Mouse (Mus musculus) kidney, postnatal 36 days (tissue): ENCODE measurements around the gene Wdr90.
A peak's percentile ranks its signal among the peaks of the same experiment; 100 is the strongest.

Source experiments
- DNase-seq, 2 experiments: peaks; one replicate each; pipeline ENCODE4 v3.0.0; 2021 to 2022; ENCODE audit warnings: mixed read lengths in 2 of 2

The Wdr90 gene

DNA sequence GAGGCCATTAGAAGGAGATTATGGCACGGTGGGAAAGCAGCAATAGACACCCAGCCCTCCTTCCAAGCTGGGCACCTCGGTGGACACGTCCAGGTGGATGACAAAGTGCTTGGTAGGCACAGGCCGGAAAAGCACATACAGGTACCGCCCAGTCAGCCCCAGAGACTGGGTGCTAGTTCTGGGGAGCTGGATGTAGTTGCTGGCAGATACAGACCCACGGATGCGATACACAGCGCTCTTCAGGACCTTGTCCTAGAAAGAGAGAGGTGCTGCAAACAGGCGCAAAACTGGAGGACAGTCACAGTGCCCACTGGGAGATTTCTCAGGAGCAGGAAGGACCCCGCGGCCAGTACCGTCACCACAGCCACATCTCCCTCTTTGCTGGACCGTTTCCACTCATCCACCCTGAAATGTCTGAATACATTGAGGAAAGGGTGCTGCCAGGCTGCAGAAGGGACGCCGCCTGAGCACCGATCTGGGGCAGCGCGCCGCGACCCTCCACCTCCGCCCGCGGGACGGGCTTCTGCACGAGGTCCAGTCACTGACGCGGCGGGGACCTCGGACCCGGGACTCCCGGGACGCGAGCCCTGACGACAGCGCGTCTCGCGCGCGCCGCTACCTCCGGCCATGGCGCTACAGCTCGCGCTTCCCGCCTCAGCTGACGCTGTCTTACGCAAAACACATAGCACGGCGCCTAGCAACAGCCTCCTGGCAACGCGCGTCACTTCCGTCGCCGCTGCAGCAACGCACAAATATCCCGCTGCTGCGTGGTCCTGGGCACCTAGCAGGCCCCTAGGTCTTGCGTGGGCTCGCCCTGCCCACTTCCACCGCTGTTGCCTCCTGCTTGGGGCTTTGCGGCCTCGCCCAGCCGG, at the start of gene Wdr90:
Gene Wdr90 (minus strand): TSS at position 670 of the 872 bp plus-strand sequence.
- DNase-seq: peak; percentile 94 to 95

DNA sequence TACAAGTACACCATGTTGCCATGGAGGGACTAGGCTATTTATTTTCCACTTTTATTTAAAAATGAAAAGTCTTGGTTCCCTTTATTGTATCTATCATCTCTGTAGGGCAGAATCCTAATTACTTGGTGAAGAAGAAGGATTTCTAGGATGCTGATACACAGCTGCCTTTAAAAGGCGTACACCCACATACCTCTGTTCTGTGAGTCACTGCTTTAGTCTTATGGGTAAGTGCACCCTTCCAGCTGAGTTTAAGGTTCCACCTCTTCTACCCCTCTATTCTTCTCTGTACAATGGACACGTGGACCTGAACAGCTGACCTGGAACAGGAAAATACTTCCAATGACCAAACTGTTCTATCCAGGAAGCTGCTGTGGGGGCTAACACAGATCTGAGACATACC, 46.3 kb upstream of the Wdr90 start:
- DNase-seq: no peak

DNA sequence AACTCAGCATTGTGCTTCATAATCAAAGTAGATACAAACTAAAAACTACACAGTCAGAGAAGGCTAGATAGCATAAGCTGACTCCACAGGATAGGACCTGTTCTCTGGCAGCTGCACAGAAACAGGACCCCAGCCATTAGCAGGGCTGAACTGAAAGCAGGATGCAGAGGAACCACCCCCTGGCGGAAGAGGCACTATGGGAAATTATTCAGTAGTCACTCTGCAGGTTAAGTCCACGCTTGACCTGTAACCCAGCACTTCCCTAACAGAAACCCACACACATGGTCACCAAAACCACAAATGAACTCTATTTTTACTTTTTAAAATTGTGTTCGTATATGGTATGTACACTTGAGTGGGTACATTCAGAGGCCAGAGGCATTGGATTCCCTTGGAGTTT, 41.8 kb upstream of the Wdr90 start:
- DNase-seq: no peak

DNA sequence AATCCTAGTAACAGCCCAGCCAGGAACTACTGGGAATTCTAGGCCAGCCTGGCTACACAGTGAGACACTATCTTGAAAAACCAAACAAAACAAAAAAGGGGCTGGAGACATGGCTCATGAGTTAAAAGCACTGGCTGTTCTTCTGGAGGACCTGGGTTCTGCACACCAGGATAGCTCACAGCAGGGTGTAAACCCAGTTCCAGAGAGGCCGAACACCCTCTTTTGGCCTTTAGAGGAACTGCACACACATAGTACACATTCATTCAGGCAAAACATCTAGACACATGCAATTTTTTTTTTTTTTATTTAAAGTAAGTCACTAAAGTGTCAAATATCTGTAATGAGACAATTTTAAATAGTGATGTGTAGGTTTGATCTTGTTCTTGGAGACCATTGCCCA, 38.9 kb upstream of the Wdr90 start:
- no peak for DNase-seq

DNA sequence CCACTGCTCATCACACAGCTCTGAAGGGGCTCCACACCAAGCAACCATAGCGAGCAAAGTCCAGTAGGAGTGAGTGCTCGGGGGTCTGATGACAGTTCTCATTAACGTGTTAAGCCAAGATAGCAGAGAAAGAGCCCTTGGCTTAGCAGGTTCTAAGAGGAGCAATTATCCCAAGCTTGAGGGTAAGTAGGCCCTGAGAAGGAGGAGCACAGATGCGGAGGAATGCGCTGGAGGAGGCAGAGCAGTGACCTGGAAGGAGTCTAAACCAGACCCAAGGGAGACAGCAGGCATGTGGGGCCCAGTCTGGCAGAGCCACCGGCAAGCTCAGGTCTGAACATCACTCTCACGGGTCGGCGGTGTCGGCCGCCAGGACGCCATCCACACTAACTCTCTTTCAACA, 34.6 kb upstream of the Wdr90 start:
- DNase-seq: no peak

DNA sequence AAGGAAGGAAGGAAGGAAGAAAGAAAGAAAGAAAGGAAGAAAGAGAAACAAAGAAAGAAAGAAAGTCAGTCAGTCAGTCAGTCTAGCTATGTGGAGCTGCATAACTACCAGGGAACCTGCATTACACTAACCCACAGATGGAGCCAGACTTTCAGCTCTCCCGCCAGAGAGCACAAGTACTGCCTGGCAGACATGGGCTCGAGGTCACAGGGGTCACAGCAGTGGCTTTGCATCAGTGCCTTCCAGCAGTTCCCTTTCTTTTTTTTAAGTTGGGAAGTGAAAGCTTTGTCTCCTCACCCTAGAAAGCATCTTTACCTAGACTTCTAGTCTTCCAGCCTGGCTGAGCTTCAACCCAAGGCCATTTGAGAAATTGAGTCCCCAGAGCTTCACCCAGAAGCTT, 34.1 kb upstream of the Wdr90 start:
- peak; percentile 71 to 78 for DNase-seq

DNA sequence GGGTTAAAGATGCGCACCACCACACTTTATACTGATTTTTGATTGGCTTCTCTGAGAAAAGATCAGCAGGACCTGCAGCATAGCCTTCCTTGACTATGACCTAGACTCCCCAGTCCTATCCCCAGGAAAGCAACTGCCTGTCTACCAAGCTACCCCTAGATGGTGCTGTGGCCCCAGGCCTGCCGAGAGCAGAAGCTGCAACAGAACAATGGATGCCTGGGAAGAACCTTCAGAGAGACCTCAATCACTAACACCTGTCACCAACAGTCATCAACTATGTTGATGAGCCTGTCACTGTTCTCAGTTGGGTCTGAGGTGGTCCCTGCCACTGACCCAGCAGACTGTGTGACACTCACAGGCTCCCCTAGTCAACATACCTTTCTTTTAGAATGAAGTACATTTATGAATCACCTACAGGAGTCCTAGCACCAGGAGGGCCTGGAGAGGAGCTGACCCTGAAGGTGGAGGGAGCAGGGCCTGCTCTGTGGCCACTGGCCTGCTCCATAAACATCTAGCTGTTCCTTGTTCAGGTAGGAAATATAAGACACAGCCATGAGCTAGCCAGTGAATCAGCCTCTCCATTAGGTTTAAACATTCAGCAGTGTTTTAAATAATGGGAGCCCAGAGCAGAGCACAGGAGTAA, 32.8 kb upstream of the Wdr90 start:
- DNase-seq: peak; percentile 75 to 85

DNA sequence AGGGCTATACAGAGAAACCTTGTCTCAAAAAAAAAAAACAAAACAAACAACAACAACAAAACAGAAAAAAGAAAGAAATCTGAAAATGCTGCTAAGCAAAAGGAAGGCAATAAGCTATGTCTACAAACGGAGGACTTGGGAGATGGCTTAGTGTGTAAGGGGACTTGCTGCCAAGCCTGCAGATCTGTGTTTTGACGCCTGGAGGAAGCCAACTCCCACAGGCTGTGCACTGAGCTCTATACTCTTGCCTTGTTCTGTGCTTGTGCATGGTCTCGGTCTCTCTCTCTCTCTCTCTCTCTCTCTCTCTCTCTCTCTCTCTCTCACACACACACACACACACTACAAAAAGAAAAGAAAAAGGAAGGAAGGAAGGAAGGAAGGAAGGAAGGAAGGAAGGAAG, 27.5 kb upstream of the Wdr90 start:
- DNase-seq: no peak

DNA sequence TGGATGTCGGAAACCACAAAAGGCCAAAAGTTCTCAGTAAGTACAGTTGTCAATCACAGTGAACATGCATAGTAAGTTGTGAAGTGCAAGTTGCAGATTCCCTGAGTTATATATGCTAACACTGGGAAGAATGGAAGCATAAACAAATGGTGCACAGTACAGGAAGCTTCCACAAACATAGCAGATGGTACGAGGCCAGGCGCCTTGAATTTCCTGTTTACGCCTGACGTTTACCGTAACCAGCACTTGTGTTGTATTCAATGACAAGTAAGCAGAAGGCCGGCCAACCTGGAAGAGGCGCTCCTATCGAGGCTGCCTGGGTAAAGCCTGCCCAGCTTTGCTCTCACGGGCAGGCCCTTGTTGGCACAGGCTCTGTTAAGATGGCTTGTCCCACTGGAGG, 26.2 kb upstream of the Wdr90 start:
- DNase-seq: no peak

DNA sequence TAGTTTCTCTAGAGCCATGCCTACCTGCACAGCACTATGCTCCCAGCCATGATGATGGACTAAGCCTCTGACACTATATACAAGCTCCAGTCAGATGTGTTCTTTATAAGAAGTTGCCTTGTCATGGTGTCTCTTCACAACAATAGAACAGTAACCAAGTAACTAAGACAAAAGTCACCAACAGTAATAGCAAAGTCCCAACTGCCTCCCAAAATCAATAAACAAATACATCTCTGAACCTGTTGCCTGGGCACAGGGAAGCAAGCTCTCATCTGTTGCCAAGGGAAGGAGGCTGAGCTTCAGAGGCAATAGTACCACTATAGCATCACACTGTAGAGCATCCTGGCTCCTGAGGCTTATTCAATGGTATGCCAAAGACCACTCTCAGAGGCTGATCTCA, 25.5 kb upstream of the Wdr90 start:
- DNase-seq: no peak

DNA sequence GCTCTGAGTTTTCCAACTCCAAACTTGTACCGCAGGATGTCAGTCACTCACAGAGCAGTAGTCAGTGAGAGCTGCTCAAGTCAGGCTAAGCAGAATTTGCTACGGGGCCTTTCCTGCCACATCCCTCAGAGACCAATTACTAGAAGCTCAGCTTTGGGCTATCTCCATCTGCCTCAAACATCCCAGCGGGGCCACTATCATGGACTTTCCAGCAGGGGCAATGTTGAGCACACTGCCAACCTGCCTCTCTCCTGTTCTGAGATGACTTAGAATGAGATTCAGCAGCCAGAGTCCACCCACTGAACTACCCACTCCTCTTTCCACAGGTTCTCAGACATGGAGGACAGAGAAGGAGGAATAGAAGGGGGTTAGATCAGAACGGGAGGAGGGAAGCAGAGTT, 24.3 kb upstream of the Wdr90 start:
- DNase-seq: peak in 1 of 2 experiments; percentile 55

DNA sequence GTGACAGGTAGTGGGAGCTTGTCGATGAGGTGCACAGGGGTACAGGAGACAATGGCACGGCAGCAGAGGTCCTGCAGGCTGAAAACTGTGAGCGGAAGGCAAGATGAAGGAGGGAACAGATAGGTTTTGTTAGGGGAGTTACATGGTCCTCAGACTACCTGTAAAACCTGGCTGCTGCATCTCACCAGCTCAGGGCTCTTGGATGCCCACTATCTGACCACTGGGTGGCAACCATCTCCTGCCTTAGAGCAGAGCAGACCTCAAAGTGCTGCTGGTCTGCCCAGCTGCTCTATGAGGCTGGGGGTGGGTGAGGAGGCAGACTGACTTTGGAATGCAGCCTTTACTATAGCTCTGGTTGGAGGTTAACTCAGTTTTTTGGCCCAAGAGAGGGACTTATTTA, 22.5 kb upstream of the Wdr90 start:
- no peak for DNase-seq

DNA sequence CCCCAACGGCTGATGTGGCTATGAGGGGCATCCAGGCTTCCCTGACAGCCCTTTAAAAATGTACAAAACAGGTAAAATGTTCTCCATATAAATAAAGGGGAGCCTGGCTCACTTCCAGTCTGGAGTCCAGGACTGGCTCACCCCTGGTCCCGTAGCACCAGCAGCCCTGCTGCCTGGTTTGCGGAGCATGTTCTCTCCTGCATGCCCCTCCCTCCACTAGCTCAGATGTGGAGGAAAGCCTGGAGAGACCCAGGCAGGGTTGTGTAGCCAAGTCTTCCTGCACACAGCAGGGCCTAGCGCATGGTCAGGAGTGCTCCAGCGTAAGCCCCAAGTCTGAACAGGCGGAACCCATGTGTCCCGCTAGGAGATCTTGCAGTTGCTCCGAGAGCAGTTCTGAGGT, 22.0 kb upstream of the Wdr90 start:
- DNase-seq: no peak

DNA sequence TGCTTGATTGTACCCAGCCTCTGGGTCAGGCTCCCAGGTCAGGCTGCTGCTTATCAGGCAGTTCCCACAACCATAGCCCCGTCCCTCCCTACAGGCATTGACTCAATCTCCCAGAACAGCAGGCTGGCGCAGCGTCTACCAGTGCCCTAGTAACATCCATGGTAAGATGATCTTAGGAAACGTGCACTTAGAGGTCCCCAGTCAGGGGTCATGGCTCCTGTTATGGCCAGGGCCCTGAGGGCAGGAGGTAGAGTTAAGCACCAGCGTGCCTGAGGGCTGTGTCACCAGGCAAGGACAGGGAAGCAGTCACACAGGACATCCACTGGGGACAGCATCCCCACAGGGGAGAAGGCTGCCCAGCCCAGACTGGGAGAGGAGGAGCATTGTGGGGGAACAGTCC, 21.0 kb upstream of the Wdr90 start:
- DNase-seq: no peak

DNA sequence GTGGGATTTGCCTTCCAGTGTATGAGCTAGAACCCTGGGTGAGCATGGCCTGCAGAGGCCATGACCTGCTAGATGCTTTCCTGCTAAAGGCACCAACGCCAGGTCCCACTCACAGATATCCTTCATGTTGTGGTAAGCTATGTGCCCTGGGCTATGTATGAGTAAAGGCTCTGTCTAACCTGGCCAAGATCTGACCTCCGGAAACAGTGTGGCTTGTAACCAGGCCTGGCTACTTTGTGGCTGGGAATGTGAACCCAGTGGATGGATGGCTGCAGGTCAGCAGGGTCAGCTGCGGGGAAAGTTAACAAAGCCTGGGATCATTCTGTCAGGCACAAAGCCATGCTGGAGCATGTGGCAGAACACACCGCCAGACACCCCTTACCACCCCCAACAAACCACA, 20.4 kb upstream of the Wdr90 start:
- DNase-seq: no peak

DNA sequence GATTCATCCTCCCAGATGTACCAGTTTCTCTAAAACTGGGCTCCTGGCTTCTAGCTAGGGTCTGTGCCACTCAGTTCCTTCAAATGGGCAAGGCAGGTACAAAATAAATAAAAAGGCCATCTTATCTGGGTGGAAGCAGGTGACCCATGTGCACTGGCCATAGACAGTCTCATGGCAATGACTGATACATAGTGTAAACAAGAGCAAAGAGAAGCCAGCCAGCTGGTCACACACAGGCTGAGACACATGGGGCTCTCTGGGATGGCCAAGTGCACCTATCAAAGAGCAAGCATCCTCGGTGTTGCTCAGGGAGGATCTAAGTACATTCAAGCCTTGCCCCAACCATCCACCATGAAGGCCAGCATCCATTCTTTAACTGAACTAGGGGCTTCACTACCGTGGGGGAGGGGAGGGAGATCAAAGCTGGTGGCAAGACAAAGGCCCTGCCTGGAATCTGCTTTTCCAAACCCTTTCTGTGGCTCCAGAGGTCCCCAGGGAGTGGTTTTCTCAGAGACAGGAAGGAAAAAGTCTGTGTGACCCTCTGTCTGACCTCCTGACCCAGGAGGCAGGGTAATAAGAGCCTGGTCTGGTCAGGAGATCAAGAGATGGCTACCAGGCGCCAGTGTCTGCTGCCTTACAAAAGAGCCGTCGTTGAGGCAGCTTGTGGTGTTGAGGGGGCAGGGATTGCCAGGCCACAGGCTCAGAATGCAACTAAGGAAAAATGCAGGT, 19.8 kb upstream of the Wdr90 start:
- DNase-seq: peak; percentile 48 to 65

DNA sequence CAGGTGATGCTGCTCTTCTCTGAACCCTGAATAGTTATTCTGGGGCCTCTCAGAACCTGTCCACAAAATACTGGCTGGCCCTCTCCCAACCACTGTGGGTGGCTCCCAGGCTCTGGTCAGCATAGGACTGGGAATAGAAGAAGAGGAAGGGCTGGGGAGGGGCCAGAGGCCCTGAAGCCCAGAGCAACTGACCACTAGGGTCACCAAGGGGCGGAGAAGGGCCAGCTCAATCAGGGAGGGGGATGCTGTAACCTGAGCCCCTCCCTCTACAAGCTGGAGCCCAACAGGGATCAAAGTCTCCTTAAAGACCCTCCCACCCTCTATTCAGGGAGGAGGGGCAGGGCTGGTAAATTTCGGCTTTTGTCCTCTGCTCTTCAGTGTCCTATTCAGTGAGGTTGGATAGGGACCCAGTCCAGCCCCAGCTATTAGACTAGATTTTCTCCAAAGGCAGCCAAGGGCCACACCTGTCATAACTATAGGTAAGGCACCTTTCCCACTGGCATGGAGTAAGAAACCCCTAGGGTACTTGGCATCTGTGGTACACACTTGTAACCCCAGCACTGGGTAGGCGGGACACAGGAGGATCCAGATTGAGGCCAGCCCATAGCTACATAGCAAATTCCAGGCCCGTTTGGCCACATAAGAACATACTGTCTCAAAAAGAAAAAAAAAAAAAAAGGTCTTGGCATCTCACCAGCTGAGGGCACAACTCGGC, 19.1 kb upstream of the Wdr90 start, which contains the start of gene Wfikkn1:
Gene Wfikkn1 (minus strand): TSS at position 663 of the 715 bp plus-strand sequence.
- no peak for DNase-seq

DNA sequence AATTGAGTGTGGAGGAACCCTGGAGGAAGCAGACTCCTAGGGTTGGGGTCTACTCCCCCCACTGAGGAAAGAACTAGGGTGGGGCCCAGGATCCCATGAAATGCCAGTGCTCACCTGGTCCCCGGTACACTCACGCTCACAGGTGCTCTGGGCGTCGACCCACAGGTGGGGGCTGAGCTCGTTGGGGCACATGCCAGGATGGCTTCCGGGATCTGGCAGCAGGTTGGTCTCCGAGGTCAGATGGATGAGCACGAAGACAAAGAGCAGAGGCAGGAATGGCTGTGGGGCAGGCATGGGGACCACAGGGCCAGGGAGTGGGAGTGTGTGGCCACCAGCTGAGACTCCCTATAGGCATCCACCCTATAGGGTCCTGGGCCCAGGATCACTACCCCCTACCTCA, 18.4 kb upstream of the Wdr90 start:
- DNase-seq: no peak

DNA sequence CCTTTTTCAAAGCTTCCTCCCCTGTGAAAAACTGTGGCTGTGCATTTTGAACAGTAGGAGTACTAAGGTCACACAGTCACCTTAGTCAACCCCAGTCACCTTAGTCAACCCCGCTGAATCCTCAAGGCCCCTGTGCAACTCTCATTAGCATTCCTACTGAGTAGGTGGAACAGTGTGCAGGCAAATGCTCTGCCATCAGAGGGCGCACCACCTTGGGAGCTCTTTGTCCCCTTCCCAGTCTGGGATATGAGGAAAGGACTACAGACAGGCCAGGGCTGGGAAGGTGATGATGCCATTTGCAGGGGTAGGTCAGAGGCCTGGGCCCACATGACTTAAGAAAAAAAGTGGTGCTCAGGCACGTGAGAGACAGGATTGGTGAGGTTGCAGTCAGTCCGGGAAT, 18.0 kb upstream of the Wdr90 start:
- DNase-seq: peak; percentile 75 to 89

DNA sequence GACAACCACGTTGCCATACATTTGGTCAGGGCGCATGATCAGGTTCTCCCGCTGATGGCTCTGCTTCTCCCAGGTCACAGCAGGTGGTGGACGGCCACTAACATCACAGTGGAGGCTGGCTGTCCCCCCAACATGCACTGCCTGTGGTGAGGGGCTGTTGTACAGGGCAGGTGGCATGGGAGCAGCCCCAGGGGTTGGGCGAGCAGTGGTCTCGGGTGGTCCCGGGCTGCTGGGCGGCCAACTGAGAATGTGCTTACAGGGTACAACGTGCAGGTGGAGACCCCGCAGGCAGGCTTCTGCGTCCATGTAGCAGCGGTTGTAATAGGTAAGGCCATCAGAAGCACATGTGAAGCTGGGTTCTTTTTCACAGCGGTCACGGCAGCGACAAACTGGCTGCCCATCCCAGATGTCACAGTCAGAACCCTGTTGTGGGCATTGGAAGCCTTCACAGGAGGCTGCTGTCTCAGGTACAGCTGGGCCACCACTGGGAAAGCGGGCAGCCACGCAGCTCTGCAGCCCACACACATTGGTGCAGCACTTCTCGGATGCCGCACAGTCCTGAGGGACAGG, 17.4 kb upstream of the Wdr90 start:
- DNase-seq: no peak

DNA sequence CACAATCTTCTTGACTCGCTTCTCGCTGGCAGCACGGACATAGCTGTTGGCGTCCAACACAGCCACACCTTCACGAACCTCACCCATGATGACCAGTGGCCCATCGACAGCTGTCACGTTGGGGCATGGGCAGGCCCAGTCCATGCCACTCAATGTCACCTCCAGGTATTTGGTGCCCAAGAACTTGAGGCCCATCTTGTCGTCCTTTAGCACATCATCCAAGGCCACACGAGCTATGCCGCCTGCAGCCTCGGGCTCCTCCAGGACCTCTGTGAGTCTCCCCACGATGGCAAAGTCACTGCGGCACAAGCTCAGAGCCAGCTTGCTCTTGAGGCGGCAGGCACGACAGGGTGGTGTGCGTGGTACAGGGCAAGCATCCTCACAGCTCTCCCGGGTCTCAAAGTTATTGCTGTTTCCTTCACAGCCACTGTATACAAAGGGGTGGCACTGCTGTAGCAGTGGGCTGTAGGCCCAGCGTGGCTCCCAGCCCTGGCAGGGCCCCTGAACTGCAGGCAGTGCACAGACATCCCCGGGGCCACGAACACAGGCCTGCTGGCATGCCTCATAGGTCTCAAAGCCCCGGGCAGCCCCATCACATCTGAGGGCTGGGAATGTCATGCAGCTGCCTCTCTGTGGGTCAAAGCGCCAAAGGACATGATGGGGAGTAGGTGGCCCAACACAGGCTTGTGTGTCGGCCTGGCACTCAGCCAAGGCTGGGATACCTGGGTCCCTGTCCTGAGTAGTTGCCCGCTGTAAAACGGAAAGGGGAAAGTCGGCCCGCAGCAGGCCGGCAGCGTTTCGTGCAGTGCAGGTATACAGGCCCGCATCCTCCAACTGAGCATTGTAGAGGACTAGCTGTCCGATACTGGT, 16.7 kb upstream of the Wdr90 start:
- peak in 1 of 2 experiments; percentile 32 for DNase-seq

DNA sequence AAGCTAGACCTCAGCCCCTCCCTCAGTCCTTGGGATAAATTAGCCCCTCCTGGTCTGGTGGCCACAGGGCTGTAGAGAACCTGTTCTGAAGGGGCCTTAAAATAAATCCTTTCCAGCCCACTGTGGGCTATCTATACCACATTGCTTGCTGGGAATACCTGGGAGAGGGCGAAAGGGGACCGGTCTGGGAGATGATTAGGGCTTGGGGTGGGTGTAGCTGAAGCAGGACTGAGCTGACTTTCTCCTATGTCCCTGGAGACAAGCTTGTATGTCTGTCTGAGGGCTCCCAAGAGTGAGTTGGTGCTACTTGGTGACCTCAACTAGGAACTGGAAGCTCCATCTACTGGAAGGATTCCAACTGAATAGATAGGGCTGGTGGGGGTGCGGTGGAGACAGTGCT, 15.7 kb upstream of the Wdr90 start:
- no peak for DNase-seq
